Mouse (Mus musculus): ENCODE results near the gene Stom.

Stom gene

GRCm38 (mm10) chr2:35270531-35270984 lies 66.2 kb downstream of the Stom start:
- DNase-seq: peak; percentile 80

- peak; percentile 59 for DNase-seq
Observed at GRCm38 (mm10) chr2:35269716-35270260, 67.0 kb downstream of the Stom start.

GRCm38 (mm10) chr2:35269136-35269535 lies 67.6 kb downstream of the Stom start:
- no peak for DNase-seq

GRCm38 (mm10) chr2:35267876-35268566 lies 68.8 kb downstream of the Stom start:
- DNase-seq: no peak

- DNase-seq: peak; percentile 67
Observed at GRCm38 (mm10) chr2:35267156-35267875, 69.5 kb downstream of the Stom start.

- no peak for DNase-seq
Observed at GRCm38 (mm10) chr2:35266251-35266905, 70.4 kb downstream of the Stom start.

- DNase-seq: no peak
Observed at GRCm38 (mm10) chr2:35265775-35266174, 71.0 kb downstream of the Stom start.

GRCm38 (mm10) chr2:35265296-35265695 lies 71.5 kb downstream of the Stom start:
- DNase-seq: no peak

GRCm38 (mm10) chr2:35264095-35264494 lies 72.7 kb downstream of the Stom start:
- no peak for DNase-seq
